Mouse (Mus musculus): ENCODE measurements around the gene Fam234b. TPM values are rescaled to one million over a fixed set of nuclear protein-coding genes. Genes with fewer than 3 reads are reported as not detected.
A peak's percentile ranks its signal among the peaks of the same experiment; 100 is the strongest.

Fam234b gene
- polyA plus RNA-seq, 1 experiment from 2014 or later = 32.5 TPM

GRCm38 (mm10) chr6:135223786-135224416, 26.1 kb downstream of the Fam234b start:
- Histone ChIP-seq H3K4me3 (ENCODE audit: low read depth, low read length) (no peak overlapping the region), H3K27ac (ENCODE audit: low read depth, low read length) (no peak overlapping the region), H3K4me1 (replicated peaks; ENCODE audit: control insufficient read depth, insufficient read depth, low read length) (0 out of 2 replicates have a peak, but pooled peaks cover 3% of the 10 kb centered on the region), H3K9ac (ENCODE audit: low read depth, low read length) (no peak overlapping the region), H3K4me2 (replicated peaks; ENCODE audit: low read depth, low read length) (no peak overlapping the region), H3K9me3 (ENCODE audit: control insufficient read depth, low read length) (no peaks in the 10 kb centered on the region), H3K27me3 (ENCODE audit: control insufficient read depth, insufficient read depth, low read length) (no peaks in the 10 kb centered on the region), H3K36me3 (ENCODE audit: control insufficient read depth, insufficient read depth, low read length) (no peaks in the 10 kb centered on the region)
- 75% methylated on average over 6 of the region's 6 CpGs for WGBS
- ATAC-seq (ENCODE audit: low FRiP score) = no peak
- peak; percentile 15 for DNase-seq (ENCODE audit: low spot score)

GRCm38 (mm10) chr6:135228465-135228941, 30.7 kb downstream of the Fam234b start:
- Histone ChIP-seq H3K27ac (ENCODE audit: low read depth, low read length) (no peak overlapping the region), H3K4me1 (replicated peaks; ENCODE audit: control insufficient read depth, insufficient read depth, low read length) (0 out of 2 replicates have a peak, but pooled peaks cover 3% of the 10 kb centered on the region), H3K4me3 (ENCODE audit: low read depth, low read length) (no peak overlapping the region), H3K9ac (ENCODE audit: low read depth, low read length) (no peak overlapping the region), H3K27me3 (ENCODE audit: control insufficient read depth, insufficient read depth, low read length) (no peaks in the 10 kb centered on the region), H3K36me3 (ENCODE audit: control insufficient read depth, insufficient read depth, low read length) (no peaks in the 10 kb centered on the region), H3K9me3 (ENCODE audit: control insufficient read depth, low read length) (no peaks in the 10 kb centered on the region), H3K4me2 (replicated peaks; ENCODE audit: low read depth, low read length) (no peak overlapping the region)
- ATAC-seq (ENCODE audit: low FRiP score) (peak; percentile 69), DNase-seq (ENCODE audit: low spot score) (peak; percentile 39)
- 45% methylated on average over 10 of the region's 10 CpGs for WGBS

- no peak overlapping the region for H3K9ac ChIP-seq (ENCODE audit: low read depth, low read length)
- H3K36me3 ChIP-seq (ENCODE audit: control insufficient read depth, insufficient read depth, low read length) = no peaks in the 10 kb centered on the region
- H3K27me3 ChIP-seq (ENCODE audit: control insufficient read depth, insufficient read depth, low read length) = no peaks in the 10 kb centered on the region
- H3K4me1 ChIP-seq (replicated peaks; ENCODE audit: control insufficient read depth, insufficient read depth, low read length) = no peaks in the 10 kb centered on the region
- no peak overlapping the region for H3K4me3 ChIP-seq (ENCODE audit: low read depth, low read length)
- no peaks in the 10 kb centered on the region for H3K9me3 ChIP-seq (ENCODE audit: control insufficient read depth, low read length)
- no peak for DNase-seq (ENCODE audit: low spot score)
- H3K27ac ChIP-seq (ENCODE audit: low read depth, low read length) = no peak overlapping the region
- ATAC-seq (ENCODE audit: low FRiP score) = no peak
- H3K4me2 ChIP-seq (replicated peaks; ENCODE audit: low read depth, low read length) = no peak overlapping the region
- WGBS = 92% methylated on average over 6 of the region's 6 CpGs
Observed at GRCm38 (mm10) chr6:135230586-135230985, 32.8 kb downstream of the Fam234b start.

- no peaks in the 10 kb centered on the region for H3K27me3 ChIP-seq (ENCODE audit: control insufficient read depth, insufficient read depth, low read length)
- DNase-seq (ENCODE audit: low spot score) (no peak), ATAC-seq (ENCODE audit: low FRiP score) (no peak)
- WGBS = 66% methylated on average over 12 of the region's 12 CpGs
- no peak overlapping the region for H3K4me3 ChIP-seq (ENCODE audit: low read depth, low read length)
- H3K4me2 ChIP-seq (replicated peaks; ENCODE audit: low read depth, low read length) = no peak overlapping the region
- no peaks in the 10 kb centered on the region for H3K9me3 ChIP-seq (ENCODE audit: control insufficient read depth, low read length)
- no peaks in the 10 kb centered on the region for H3K4me1 ChIP-seq (replicated peaks; ENCODE audit: control insufficient read depth, insufficient read depth, low read length)
- H3K36me3 ChIP-seq (ENCODE audit: control insufficient read depth, insufficient read depth, low read length) = no peaks in the 10 kb centered on the region
- no peak overlapping the region for H3K27ac ChIP-seq (ENCODE audit: low read depth, low read length)
- H3K9ac ChIP-seq (ENCODE audit: low read depth, low read length) = no peak overlapping the region
Observed at GRCm38 (mm10) chr6:135232443-135233182, 34.8 kb downstream of the Fam234b start.

GRCm38 (mm10) chr6:135235742-135236141, 38.0 kb downstream of the Fam234b start:
- no peaks in the 10 kb centered on the region for H3K9me3 ChIP-seq (ENCODE audit: control insufficient read depth, low read length)
- no peak for ATAC-seq (ENCODE audit: low FRiP score)
- H3K27me3 ChIP-seq (ENCODE audit: control insufficient read depth, insufficient read depth, low read length) = no peaks in the 10 kb centered on the region
- H3K36me3 ChIP-seq (ENCODE audit: control insufficient read depth, insufficient read depth, low read length) = no peaks in the 10 kb centered on the region
- H3K9ac ChIP-seq (ENCODE audit: low read depth, low read length) = no peak overlapping the region
- H3K4me2 ChIP-seq (replicated peaks; ENCODE audit: low read depth, low read length) = no peak overlapping the region
- no peak for DNase-seq (ENCODE audit: low spot score)
- 93% methylated on average over 3 of the region's 3 CpGs for WGBS
- H3K4me1 ChIP-seq (replicated peaks; ENCODE audit: control insufficient read depth, insufficient read depth, low read length) = no peaks in the 10 kb centered on the region
- no peak overlapping the region for H3K27ac ChIP-seq (ENCODE audit: low read depth, low read length)
- H3K4me3 ChIP-seq (ENCODE audit: low read depth, low read length) = no peak overlapping the region

GRCm38 (mm10) chr6:135236576-135236975, 38.8 kb downstream of the Fam234b start:
- ATAC-seq (ENCODE audit: low FRiP score) (no peak), DNase-seq (ENCODE audit: low spot score) (no peak)
- Histone ChIP-seq H3K9ac (ENCODE audit: low read depth, low read length) (no peak overlapping the region), H3K4me3 (ENCODE audit: low read depth, low read length) (no peak overlapping the region), H3K36me3 (ENCODE audit: control insufficient read depth, insufficient read depth, low read length) (no peaks in the 10 kb centered on the region), H3K27ac (ENCODE audit: low read depth, low read length) (no peak overlapping the region), H3K4me2 (replicated peaks; ENCODE audit: low read depth, low read length) (no peak overlapping the region), H3K4me1 (replicated peaks; ENCODE audit: control insufficient read depth, insufficient read depth, low read length) (no peaks in the 10 kb centered on the region), H3K9me3 (ENCODE audit: control insufficient read depth, low read length) (no peaks in the 10 kb centered on the region), H3K27me3 (ENCODE audit: control insufficient read depth, insufficient read depth, low read length) (no peaks in the 10 kb centered on the region)
- WGBS = 85% methylated on average over 3 of the region's 3 CpGs

GRCm38 (mm10) chr6:135237326-135237725, 39.5 kb downstream of the Fam234b start:
- Histone ChIP-seq H3K4me3 (ENCODE audit: low read depth, low read length) (no peak overlapping the region), H3K9ac (ENCODE audit: low read depth, low read length) (no peak overlapping the region), H3K9me3 (ENCODE audit: control insufficient read depth, low read length) (no peaks in the 10 kb centered on the region), H3K36me3 (ENCODE audit: control insufficient read depth, insufficient read depth, low read length) (no peaks in the 10 kb centered on the region), H3K4me2 (replicated peaks; ENCODE audit: low read depth, low read length) (no peak overlapping the region), H3K27me3 (ENCODE audit: control insufficient read depth, insufficient read depth, low read length) (no peaks in the 10 kb centered on the region), H3K4me1 (replicated peaks; ENCODE audit: control insufficient read depth, insufficient read depth, low read length) (no peaks in the 10 kb centered on the region), H3K27ac (ENCODE audit: low read depth, low read length) (no peak overlapping the region)
- no peak for DNase-seq (ENCODE audit: low spot score)
- WGBS = 74% methylated on average over 14 of the region's 14 CpGs
- ATAC-seq (ENCODE audit: low FRiP score) = no peak

GRCm38 (mm10) chr6:135238211-135238610, 40.4 kb downstream of the Fam234b start:
- H3K4me1 ChIP-seq (replicated peaks; ENCODE audit: control insufficient read depth, insufficient read depth, low read length) = no peaks in the 10 kb centered on the region
- H3K4me3 ChIP-seq (ENCODE audit: low read depth, low read length) = no peak overlapping the region
- ATAC-seq (ENCODE audit: low FRiP score) = no peak
- 48% methylated on average over 4 of the region's 4 CpGs for WGBS
- H3K4me2 ChIP-seq (replicated peaks; ENCODE audit: low read depth, low read length) = no peak overlapping the region
- no peak overlapping the region for H3K9ac ChIP-seq (ENCODE audit: low read depth, low read length)
- H3K27ac ChIP-seq (ENCODE audit: low read depth, low read length) = no peak overlapping the region
- no peaks in the 10 kb centered on the region for H3K9me3 ChIP-seq (ENCODE audit: control insufficient read depth, low read length)
- H3K27me3 ChIP-seq (ENCODE audit: control insufficient read depth, insufficient read depth, low read length) = no peaks in the 10 kb centered on the region
- no peak for DNase-seq (ENCODE audit: low spot score)
- no peaks in the 10 kb centered on the region for H3K36me3 ChIP-seq (ENCODE audit: control insufficient read depth, insufficient read depth, low read length)

- Histone ChIP-seq H3K4me1 (replicated peaks; ENCODE audit: control insufficient read depth, insufficient read depth, low read length) (no peaks in the 10 kb centered on the region), H3K9ac (ENCODE audit: low read depth, low read length) (no peak overlapping the region), H3K27ac (ENCODE audit: low read depth, low read length) (no peak overlapping the region), H3K27me3 (ENCODE audit: control insufficient read depth, insufficient read depth, low read length) (no peaks in the 10 kb centered on the region), H3K4me3 (ENCODE audit: low read depth, low read length) (no peak overlapping the region), H3K9me3 (ENCODE audit: control insufficient read depth, low read length) (no peaks in the 10 kb centered on the region), H3K4me2 (replicated peaks; ENCODE audit: low read depth, low read length) (no peak overlapping the region), H3K36me3 (ENCODE audit: control insufficient read depth, insufficient read depth, low read length) (no peaks in the 10 kb centered on the region)
- DNase-seq (ENCODE audit: low spot score) (no peak), ATAC-seq (ENCODE audit: low FRiP score) (no peak)
- 95% methylated on average over 8 of the region's 8 CpGs for WGBS
Observed at GRCm38 (mm10) chr6:135240361-135240760, 42.6 kb downstream of the Fam234b start.

All from hindbrain, embryonic 11.5 days (tissue).